Mouse (Mus musculus): ENCODE results near the gene Tep1.
"Not testable (repeated sequence)": the region's sequence is repeated elsewhere in the genome, so short reads cannot be mapped to it uniquely, and the experiment has no call there.

GRCm38 (mm10) chr14:50865005-50865404, 5.4 kb downstream of the Tep1 start:
- not testable (repeated sequence) for TF ChIP-seq CTCF (IDR thresholded peaks at IDR 0.05; ENCODE audit: low read depth, low read length); POLR2A (IDR thresholded peaks at IDR 0.05; ENCODE audit: extremely low read depth, insufficient read depth, low read length)

Measured in liver, adult 2 months (tissue).